Mouse (Mus musculus) olfactory bulb, adult 2 months (tissue): Measurements from ENCODE around the gene Ccdc183.

Experiments used
- CTCF ChIP-seq: fragments of 200-500 bp; IDR thresholded peaks from 2 replicates; pipeline ENCODE4 v1.5.1; 2012; ENCODE audit warnings: low read depth, mild to moderate bottlenecking, low read length, moderate library complexity; ENCODE audit not compliant: insufficient read depth
- POLR2A ChIP-seq: fragments of 200-500 bp; IDR thresholded peaks from 2 replicates; pipeline ENCODE4 v1.6.1; 2012; ENCODE audit warnings: mild to moderate bottlenecking, low read depth, low read length, moderate library complexity; ENCODE audit not compliant: insufficient read depth

GRCm38 (mm10) chr2:25633616-25634015 is 16.1 kb upstream of the Ccdc183 start:
- TF ChIP-seq CTCF (no peak), POLR2A (no peak)
